Mouse (Mus musculus) CD8-positive naive resting alpha-beta T cell, adult 2 months (primary cell): ENCODE results near the gene Gm8871.
"Not testable (repeated sequence)": the region's sequence is repeated elsewhere in the genome, so short reads cannot be mapped to it uniquely, and the experiment has no call there.

Experiments
- DNase-seq, 2 experiments: peaks; one replicate each; pipeline ENCODE4 v3.0.0; 2022; ENCODE audit warnings: low read depth in 2 of 2, low spot score in 2 of 2

Gene Gm8871

DNA sequence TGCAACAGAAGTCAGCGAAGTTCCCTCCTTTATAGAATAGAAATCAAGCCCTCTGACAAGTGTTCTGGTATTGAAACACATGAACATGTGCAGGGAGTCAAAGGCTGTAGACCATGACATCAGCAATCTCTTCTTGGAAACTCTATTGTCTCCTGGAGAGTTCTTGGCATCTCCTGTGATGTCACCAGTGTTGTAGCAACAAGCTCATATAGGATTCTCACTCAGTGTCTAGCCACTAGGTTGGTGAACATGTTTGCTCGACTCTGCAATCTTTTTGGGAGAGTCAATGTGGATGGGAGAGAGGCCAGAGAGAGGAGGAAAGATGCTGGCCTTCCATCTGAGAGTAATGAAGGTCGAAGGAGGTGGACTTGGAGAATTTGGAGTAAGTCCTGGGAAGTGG, at the start of gene Gm8871, which contains the start of gene Gm8857:
Gene Gm8871 (plus strand): TSS at position 301 of the 400 bp plus-strand sequence.
Gene Gm8857 (plus strand): TSS at position 303 of the 400 bp plus-strand sequence.
- DNase-seq: not testable (repeated sequence)

DNA sequence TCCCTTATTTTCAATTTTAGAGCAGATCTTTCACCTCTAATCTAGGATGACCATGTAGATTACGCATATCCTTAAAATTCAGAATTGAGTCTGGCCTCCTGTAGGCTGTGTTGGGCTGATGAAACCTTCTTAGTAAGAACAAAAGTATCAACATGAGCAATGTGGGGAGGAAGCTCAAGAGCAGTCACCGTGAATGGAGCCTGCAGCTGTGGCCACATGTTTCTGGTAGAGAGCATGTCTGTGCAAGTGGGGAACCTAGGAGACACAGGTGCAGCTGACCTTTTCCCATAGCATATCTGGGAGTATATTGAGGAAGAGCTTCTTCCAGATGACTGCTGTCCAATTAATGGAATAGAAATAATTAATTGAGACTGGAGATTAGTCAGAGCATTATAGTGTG, 5.9 kb downstream of the Gm8871 start:
- DNase-seq: not testable (repeated sequence)

DNA sequence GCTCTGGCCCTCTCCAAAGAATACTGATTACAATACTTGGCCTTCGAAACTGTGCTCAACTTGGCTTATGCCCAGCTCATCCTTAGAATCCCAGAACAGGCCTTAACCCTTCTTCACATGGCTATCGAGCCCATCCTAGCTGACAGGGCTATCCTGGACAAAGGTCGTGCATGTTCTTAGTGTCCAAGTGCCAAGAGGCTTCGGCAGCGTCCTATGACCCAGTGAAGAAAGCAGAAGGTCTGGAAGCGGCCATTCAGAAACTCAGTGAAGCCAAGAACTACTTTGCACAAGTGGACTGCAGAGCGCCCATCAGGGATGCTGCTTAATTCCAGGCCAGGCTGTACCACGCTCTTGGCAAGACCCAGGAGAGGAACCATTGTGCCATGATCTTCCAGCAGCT, 10.5 kb downstream of the Gm8871 start:
- DNase-seq: not testable (repeated sequence)
